Mouse (Mus musculus) forebrain, embryonic 13.5 days (tissue): ENCODE results near the gene Gm20388. TPM values are rescaled to one million over a fixed set of nuclear protein-coding genes. Genes with fewer than 3 reads are reported as not detected.

ENCODE experiments used
- ATAC-seq: fragments of 200-750 bp; cut with Nextera tagmentation; 2 replicates; pipeline ENCODE4 v1.8.0; 2017
- H3K27ac ChIP-seq: fragments of 300-500 bp; sonication (generic); 2 replicates; pipeline ENCODE4 v1.5.1; 2015; ENCODE audit warnings: inconsistent platforms, mild to moderate bottlenecking, moderate library complexity
- H3K27me3 ChIP-seq: fragments of 300-500 bp; sonication (generic); 2 replicates; pipeline ENCODE4 v1.6.1; 2015; ENCODE audit warnings: mild to moderate bottlenecking, inconsistent platforms
- H3K36me3 ChIP-seq: fragments of 300-500 bp; sonication (generic); 2 replicates; pipeline ENCODE4 v1.6.1; 2015; ENCODE audit warnings: mild to moderate bottlenecking, inconsistent platforms; ENCODE audit not compliant: poor library complexity, severe bottlenecking
- H3K4me1 ChIP-seq: fragments of 300-500 bp; sonication (generic); 2 replicates; pipeline ENCODE4 v1.6.1; 2015; ENCODE audit warnings: inconsistent platforms
- H3K4me2 ChIP-seq: fragments of 300-500 bp; sonication (generic); 2 replicates; pipeline ENCODE4 v1.6.1; 2015; ENCODE audit warnings: inconsistent platforms, mild to moderate bottlenecking, moderate library complexity
- H3K4me3 ChIP-seq: fragments of 300-500 bp; sonication (generic); 2 replicates; pipeline ENCODE4 v1.5.1; 2015; ENCODE audit warnings: mild to moderate bottlenecking, inconsistent platforms
- H3K9ac ChIP-seq: fragments of 300-500 bp; sonication (generic); 2 replicates; pipeline ENCODE4 v1.6.1; 2015; ENCODE audit warnings: mild to moderate bottlenecking, inconsistent platforms
- H3K9me3 ChIP-seq: fragments of 300-500 bp; sonication (generic); replicated peaks from 2 replicates; pipeline ENCODE4 v1.6.1; 2016; ENCODE audit warnings: inconsistent platforms
- WGBS: fragments of 180-500 bp; shearing (Covaris S2); methylation state at CpG from one replicate; pipeline ENCODE4 v1.1.7; 2015; 5-methylcytosine and 5-hydroxymethylcytosine counted together
- polyA plus RNA-seq: library from polyadenylated mRNA; unstranded; fragments of >200 nt; fragmentation: Nextera tagmentation; extraction: Ambion mirVana; gene quantifications from 2 replicates; pipeline ENCODE4 v1.2.1, GENCODE M21; 2015

Gm20388 gene
- polyA plus RNA-seq, 1 experiment from 2014 or later: 5.6 TPM

DNA sequence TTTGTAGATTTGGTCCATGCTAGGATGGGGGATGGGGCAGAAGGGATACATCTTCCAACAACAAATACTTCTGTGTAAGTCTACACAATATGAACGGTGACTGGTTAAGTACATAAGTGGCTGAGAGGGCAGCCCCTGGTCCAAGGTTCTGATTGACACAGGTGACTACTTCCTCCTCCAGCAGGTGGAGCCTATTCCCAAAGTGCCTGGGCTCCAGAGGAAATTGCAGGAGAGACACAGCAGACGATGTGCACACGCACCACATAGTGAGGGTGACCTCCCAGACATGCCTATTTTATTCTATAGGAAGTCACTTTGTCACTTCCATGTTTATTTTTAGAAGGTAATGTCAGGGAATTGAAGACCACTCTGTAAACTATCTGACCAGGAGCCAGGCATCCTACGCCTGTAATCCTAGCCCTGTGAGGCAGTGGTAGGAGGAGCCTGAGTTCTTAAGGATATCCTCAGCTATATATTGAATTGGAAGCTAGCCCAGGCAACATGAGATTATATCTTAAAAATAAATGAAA, 3970.2 kb downstream of the Gm20388 start:
- H3K27me3 ChIP-seq: peaks cover 4% of the 10 kb centered on the region; the same call in 1 of the 2 replicates
- no peaks in the 10 kb centered on the region for H3K36me3 ChIP-seq
- H3K27ac ChIP-seq: no peak overlapping the region
- 55% methylated on average over 4 of the region's 4 CpGs for WGBS
- H3K9ac ChIP-seq: no peak overlapping the region
- H3K4me2 ChIP-seq: no peak overlapping the region
- no peak for ATAC-seq
- H3K4me1 ChIP-seq: peaks cover 14% of the 10 kb centered on the region
- no peak overlapping the region for H3K4me3 ChIP-seq
- H3K9me3 ChIP-seq: no peaks in the 10 kb centered on the region

DNA sequence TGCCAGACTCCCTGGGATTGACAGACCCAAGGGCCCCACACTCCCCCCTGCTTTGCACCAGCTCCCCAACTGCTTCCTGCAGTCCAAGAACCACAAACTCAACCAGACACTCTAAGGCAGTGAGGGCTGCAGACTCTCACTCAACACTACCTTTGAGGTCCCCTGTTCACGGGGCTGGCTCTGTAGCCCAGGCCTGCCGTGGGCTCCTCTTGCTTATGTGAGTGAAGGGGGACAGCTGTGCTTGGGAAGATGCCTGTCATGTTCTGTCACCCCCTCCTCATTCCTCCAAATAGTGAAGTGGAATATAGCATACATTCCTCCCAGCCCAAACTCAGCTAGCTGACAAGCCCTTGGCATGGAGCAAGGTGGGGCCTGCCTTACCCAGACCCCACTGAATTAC, 3971.8 kb downstream of the Gm20388 start:
- Histone ChIP-seq H3K36me3 (no peaks in the 10 kb centered on the region), H3K27ac (no peak overlapping the region), H3K9me3 (no peaks in the 10 kb centered on the region), H3K9ac (no peak overlapping the region), H3K27me3 (peaks cover 8% of the 10 kb centered on the region), H3K4me1 (peaks cover 14% of the 10 kb centered on the region), H3K4me3 (no peak overlapping the region), H3K4me2 (no peak overlapping the region)
- no peak for ATAC-seq
- WGBS: 73% methylated on average over 2 of the region's 2 CpGs

DNA sequence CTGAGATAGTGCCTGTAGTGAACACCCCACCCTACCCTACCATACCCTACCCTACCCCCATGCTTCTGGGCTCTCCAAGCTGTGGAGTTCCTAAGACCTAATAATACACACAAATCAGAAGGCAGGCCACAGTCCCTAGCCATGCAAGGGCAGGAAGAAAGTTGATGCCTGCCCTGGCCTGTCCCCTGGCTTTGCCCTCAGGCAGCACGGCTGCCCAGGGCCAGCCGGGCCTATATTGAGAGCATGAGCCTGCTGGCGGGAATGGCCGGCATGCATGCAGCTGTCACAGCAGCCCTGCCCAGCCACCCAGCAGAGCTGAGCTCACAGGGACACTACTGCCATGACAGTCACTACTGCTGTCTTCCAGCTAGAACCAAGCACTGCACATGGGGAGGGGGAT, 3972.5 kb downstream of the Gm20388 start:
- peaks cover 14% of the 10 kb centered on the region for H3K4me1 ChIP-seq
- 72% methylated on average over 4 of the region's 4 CpGs for WGBS
- no peak overlapping the region for H3K4me2 ChIP-seq
- no peak overlapping the region for H3K27ac ChIP-seq
- no peaks in the 10 kb centered on the region for H3K9me3 ChIP-seq
- H3K4me3 ChIP-seq: no peak overlapping the region
- peaks cover 8% of the 10 kb centered on the region for H3K27me3 ChIP-seq
- no peaks in the 10 kb centered on the region for H3K36me3 ChIP-seq
- no peak for ATAC-seq
- H3K9ac ChIP-seq: no peak overlapping the region

DNA sequence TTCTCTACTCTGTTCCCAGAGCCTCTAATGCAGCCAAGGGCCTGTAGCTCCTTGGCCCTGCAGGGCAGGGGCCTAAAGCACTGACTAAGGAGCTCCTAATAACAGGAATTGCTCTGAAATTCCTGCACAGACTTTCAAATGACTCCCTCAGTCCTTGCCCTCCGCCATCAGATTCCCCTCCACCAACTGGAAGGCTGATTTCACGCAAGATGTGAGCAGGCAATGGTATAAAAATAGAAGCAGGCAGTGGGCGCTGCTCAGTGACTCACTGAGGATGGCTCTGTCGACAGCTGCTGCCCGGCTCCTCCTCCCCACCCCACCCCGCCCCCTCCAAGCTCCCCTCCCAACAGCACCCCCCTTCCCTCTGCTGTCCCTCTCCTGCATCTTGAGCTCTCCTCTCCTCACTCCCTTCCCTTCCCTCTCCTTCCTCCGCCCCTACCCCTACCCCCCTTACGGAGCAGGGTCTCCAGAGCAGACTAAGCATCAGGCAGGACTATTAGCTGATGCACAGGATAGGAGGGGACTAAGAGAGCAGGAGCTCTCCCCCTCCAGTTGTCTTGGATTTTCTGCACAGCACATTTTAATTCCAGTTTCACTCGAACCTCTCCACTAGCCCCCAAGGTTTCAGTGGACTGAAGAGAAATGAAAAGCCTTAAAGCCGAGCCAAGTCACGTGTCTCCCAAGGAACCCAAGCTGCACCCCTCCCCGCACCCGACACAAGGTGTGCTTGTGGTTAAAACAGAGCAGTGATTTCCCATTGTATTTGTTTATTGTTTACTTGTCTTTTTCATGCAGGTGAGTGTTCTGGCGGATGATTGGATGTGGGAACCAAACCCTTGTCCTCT, 3974.3 kb downstream of the Gm20388 start:
- H3K9me3 ChIP-seq: no peaks in the 10 kb centered on the region
- 7% methylated on average over 13 of the region's 14 CpGs for WGBS
- peak; percentile 94 for ATAC-seq
- peaks cover 23% of the 10 kb centered on the region for H3K27me3 ChIP-seq
- H3K4me1 ChIP-seq: peaks cover 14% of the 10 kb centered on the region
- H3K9ac ChIP-seq: peak overlapping the region; percentile 34
- peak overlapping the region; percentile 25 for H3K4me2 ChIP-seq
- H3K36me3 ChIP-seq: no peaks in the 10 kb centered on the region
- peak overlapping the region; percentile 82 for H3K27ac ChIP-seq
- H3K4me3 ChIP-seq: no peak overlapping the region

DNA sequence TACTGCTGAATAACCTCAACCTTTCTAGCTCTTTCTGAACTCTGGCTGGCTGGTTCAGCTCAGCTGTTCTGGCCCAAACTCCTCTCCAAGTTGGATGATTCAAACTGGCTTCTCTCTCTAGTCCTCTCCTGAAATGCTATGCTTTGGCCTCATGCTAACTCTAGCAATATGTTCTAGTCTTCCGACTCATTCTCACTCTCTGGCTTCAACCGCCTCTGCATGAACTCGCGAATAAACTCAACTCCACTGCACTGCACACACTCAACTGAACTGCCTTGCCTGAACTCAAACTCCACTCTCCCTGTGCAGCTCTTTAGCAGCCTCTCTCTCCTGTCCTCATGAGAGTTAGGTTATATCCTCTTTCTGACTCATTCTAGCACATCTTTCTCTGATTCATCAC, 3976.5 kb downstream of the Gm20388 start:
- no peak overlapping the region for H3K9ac ChIP-seq
- no peaks in the 10 kb centered on the region for H3K36me3 ChIP-seq
- H3K4me1 ChIP-seq: peaks cover 26% of the 10 kb centered on the region
- 95% methylated on average over 4 of the region's 4 CpGs for WGBS
- H3K4me2 ChIP-seq: no peak overlapping the region
- H3K27me3 ChIP-seq: peaks cover 44% of the 10 kb centered on the region
- H3K27ac ChIP-seq: no peak overlapping the region
- H3K4me3 ChIP-seq: no peak overlapping the region
- no peaks in the 10 kb centered on the region for H3K9me3 ChIP-seq
- ATAC-seq: no peak

DNA sequence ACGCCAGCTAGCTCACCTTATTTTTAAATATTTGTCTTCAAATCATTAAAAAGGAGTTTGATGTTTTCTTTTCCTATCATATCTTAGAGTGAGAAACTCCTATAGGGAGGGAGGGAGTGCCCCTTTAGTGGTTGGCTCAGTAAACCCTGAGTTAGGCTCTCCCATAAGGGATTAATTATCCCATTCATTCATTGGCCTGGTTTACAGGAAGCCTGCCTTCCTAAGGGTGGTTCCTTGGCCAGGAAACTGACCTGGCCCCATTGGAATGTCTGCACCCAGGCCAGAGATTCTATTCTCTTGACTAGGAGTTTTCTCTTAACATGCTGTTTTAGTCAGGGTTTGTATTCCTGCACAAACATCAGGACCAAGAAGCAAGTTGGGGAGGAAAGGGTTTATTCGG, 3977.3 kb downstream of the Gm20388 start:
- ATAC-seq: no peak
- H3K27ac ChIP-seq: no peak overlapping the region
- peaks cover 52% of the 10 kb centered on the region for H3K27me3 ChIP-seq
- no peak overlapping the region for H3K9ac ChIP-seq
- H3K4me1 ChIP-seq: peaks cover 34% of the 10 kb centered on the region
- H3K4me3 ChIP-seq: no peak overlapping the region
- no peaks in the 10 kb centered on the region for H3K36me3 ChIP-seq
- no peak overlapping the region for H3K4me2 ChIP-seq
- 88% methylated on average over 2 of the region's 2 CpGs for WGBS
- H3K9me3 ChIP-seq: no peaks in the 10 kb centered on the region

DNA sequence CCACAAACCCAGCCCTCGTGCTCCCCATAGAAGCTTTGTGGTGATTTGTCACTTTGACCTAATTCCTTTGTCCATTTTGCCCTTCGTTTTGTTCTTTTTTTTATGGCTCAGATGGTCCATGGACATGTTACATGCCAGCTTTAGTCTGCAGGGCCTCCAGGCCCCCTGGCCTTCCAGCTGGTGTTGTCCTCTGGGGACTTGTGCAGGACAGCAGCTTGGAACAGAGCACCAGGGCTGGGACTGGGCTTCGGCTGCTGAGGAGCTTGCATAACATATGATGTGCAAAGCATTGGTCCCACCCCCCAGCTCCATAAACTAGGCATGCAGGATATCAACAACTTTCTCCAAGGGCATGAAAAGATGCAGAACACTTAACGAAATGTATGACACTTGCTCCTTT, 3979.2 kb downstream of the Gm20388 start:
- H3K4me2 ChIP-seq: no peak overlapping the region
- no peak overlapping the region for H3K4me3 ChIP-seq
- ATAC-seq: no peak
- no peak overlapping the region for H3K9ac ChIP-seq
- no peaks in the 10 kb centered on the region for H3K36me3 ChIP-seq
- no peak overlapping the region for H3K27ac ChIP-seq
- WGBS: 76% methylated on average over 4 of the region's 4 CpGs
- H3K4me1 ChIP-seq: peaks cover 26% of the 10 kb centered on the region
- H3K9me3 ChIP-seq: no peaks in the 10 kb centered on the region
- H3K27me3 ChIP-seq: peaks cover 67% of the 10 kb centered on the region

DNA sequence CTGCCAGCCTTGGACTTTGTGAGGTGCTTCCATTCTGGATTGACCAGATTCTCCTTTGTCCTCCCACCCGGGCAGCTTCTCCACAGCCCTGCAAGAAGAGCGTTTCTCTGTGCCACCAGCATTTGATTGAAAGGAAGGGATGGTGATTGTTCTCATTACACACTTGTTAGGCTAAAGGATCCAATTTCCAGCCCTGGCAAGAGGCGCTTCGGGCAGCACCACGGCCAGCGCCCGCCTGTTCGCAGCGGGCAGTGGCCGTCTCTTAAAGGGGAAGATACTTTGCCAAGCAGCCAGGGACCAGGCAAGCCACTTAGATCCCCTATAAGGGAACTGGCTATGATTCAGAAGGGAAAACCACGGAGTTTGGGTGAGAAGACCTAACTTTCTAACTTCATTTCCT, 3980.6 kb downstream of the Gm20388 start:
- Histone ChIP-seq H3K4me1 (peaks cover 21% of the 10 kb centered on the region), H3K27me3 (peaks cover 80% of the 10 kb centered on the region), H3K36me3 (no peaks in the 10 kb centered on the region), H3K4me3 (peak overlapping the region; percentile 46), H3K9ac (peak overlapping the region; percentile 68), H3K27ac (no peak overlapping the region), H3K4me2 (peak overlapping the region; percentile 72), H3K9me3 (no peaks in the 10 kb centered on the region)
- no peak for ATAC-seq
- under 1% methylated on average over 11 of the region's 11 CpGs for WGBS

DNA sequence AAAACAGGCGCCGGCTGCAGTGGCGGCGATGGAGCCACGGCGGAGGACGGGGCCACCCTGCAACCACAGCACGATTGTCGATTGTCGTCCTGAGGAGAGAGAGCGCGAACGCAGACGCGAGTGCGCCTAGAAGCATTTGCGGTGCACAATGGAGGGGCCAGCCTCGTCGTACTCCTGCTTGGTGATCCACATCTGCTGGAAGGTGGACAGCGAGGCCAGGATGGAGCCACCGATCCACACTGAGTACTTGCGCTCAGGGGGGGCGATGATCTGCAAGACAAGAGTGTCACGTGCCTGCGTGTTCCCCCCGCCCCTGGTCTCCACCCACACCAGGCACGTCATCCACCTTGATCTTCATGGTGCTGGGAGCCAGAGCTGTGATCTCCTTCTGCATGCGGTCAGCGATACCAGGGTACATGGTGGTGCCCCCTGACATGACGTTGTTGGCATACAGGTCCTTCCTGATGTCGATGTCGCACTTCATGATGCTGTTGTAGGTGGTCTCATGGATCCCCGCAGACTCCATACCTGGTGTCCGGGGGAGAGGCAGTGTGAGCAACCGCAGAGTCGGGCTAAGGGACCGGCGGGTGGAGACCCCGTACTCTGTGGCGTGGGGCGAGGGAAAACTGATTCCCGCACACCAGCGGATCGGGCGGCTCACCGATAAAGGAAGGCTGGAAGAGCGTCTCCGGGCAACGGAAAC, 3981.4 kb downstream of the Gm20388 start:
- H3K4me3 ChIP-seq: peak overlapping the region; percentile 46
- peak overlapping the region; percentile 72 for H3K4me2 ChIP-seq
- peaks cover 76% of the 10 kb centered on the region for H3K27me3 ChIP-seq
- no peaks in the 10 kb centered on the region for H3K9me3 ChIP-seq
- no peaks in the 10 kb centered on the region for H3K36me3 ChIP-seq
- H3K27ac ChIP-seq: no peak overlapping the region
- H3K4me1 ChIP-seq: peaks cover 21% of the 10 kb centered on the region
- under 1% methylated on average over 49 of the region's 49 CpGs for WGBS
- H3K9ac ChIP-seq: peak overlapping the region; percentile 68
- ATAC-seq: peak; percentile 79

DNA sequence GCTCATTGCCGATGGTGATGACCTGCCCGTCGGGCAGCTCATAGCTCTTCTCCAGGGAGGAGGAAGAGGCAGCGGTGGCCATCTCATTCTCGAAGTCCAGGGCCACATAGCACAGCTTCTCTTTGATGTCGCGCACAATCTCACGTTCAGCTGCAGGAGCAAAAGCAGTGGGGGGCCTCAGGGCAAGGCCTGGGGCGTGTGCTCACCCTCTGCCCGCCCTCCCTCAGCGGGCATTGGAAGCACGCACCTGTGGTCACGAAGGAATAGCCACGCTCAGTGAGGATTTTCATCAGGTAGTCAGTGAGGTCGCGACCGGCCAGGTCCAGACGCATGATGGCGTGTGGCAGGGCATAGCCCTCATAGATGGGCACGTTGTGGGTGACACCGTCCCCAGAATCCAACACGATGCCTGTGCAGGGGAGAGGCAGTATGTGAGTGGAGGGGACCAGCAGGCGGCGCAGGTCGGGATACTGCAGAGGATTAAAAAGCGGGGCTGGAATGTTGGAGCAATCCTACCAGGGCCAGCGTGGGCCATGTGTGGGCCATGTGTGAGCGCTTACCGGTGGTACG, 3982.0 kb downstream of the Gm20388 start:
- Histone ChIP-seq H3K27me3 (peaks cover 76% of the 10 kb centered on the region), H3K9ac (peak overlapping the region; percentile 68), H3K9me3 (no peaks in the 10 kb centered on the region), H3K27ac (no peak overlapping the region), H3K4me3 (peak overlapping the region; percentile 46), H3K36me3 (no peaks in the 10 kb centered on the region), H3K4me1 (peaks cover 21% of the 10 kb centered on the region), H3K4me2 (peak overlapping the region; percentile 72)
- 10% methylated on average over 30 of the region's 30 CpGs for WGBS
- ATAC-seq: peak; percentile 25; the same call in 1 of the 2 replicates

DNA sequence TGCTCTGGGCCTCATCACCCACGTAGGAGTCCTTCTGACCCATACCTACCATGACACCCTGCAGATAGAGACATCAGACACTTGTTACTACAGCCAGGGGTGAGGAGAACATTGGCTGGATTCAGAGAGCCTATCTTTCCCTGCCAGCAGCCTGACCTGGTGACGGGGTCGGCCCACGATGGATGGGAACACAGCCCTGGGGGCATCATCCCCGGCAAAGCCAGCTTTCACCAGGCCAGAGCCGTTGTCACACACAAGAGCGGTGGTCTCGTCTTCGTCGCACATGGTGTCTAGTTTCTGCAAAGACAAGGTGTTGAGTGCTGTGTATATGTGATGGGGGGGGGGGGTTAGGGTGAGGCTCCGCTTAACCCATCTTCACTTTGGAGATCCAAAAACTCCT, 3982.8 kb downstream of the Gm20388 start:
- peaks cover 75% of the 10 kb centered on the region for H3K27me3 ChIP-seq

More for the DNA sequence above, 3982.8 kb downstream of the Gm20388 start:
- ATAC-seq: no peak
- Histone ChIP-seq H3K27ac (no peak overlapping the region), H3K4me2 (no peak overlapping the region), H3K4me3 (no peak overlapping the region), H3K9me3 (no peaks in the 10 kb centered on the region), H3K9ac (no peak overlapping the region), H3K36me3 (no peaks in the 10 kb centered on the region), H3K4me1 (peaks cover 21% of the 10 kb centered on the region)
- 78% methylated on average over 11 of the region's 11 CpGs for WGBS
